Mouse (Mus musculus): ENCODE data around the gene Pawr. TPM values are rescaled to one million over a fixed set of nuclear protein-coding genes. Genes with fewer than 3 reads are reported as not detected.

Pawr gene
- polyA plus RNA-seq, 1 experiment from 2014 or later = 3.3 TPM

- H3K9me3 ChIP-seq = no peaks in the 10 kb centered on the region
- H3K27me3 ChIP-seq = no peaks in the 10 kb centered on the region
- H3K36me3 ChIP-seq = no peaks in the 10 kb centered on the region
- WGBS = 88% methylated on average over 10 of the region's 10 CpGs
- H3K27ac ChIP-seq = no peak overlapping the region
- ATAC-seq (ENCODE audit: insufficient number of reproducible peaks, low FRiP score, low TSS enrichment, low read depth) = no peak
- no peak overlapping the region for H3K4me2 ChIP-seq
- no peak overlapping the region for H3K4me3 ChIP-seq
- no peak overlapping the region for H3K9ac ChIP-seq
- H3K4me1 ChIP-seq = no peaks in the 10 kb centered on the region
Measured at GRCm38 (mm10) chr10:108380715-108381114, 48.8 kb downstream of the Pawr start.

GRCm38 (mm10) chr10:108384153-108384769 is 52.3 kb downstream of the Pawr start:
- Histone ChIP-seq H3K4me1 (no peaks in the 10 kb centered on the region), H3K4me3 (no peak overlapping the region), H3K4me2 (no peak overlapping the region), H3K27me3 (no peaks in the 10 kb centered on the region), H3K9ac (no peak overlapping the region), H3K27ac (no peak overlapping the region), H3K36me3 (no peaks in the 10 kb centered on the region), H3K9me3 (no peaks in the 10 kb centered on the region)
- ATAC-seq (ENCODE audit: insufficient number of reproducible peaks, low FRiP score, low TSS enrichment, low read depth) = no peak
- WGBS = 86% methylated on average over 9 of the region's 9 CpGs

GRCm38 (mm10) chr10:108385480-108385955 is 53.6 kb downstream of the Pawr start:
- no peak for ATAC-seq (ENCODE audit: insufficient number of reproducible peaks, low FRiP score, low TSS enrichment, low read depth)
- Histone ChIP-seq H3K9ac (no peak overlapping the region), H3K27me3 (no peaks in the 10 kb centered on the region), H3K4me1 (no peaks in the 10 kb centered on the region), H3K9me3 (no peaks in the 10 kb centered on the region), H3K4me3 (no peak overlapping the region), H3K27ac (no peak overlapping the region), H3K36me3 (no peaks in the 10 kb centered on the region), H3K4me2 (no peak overlapping the region)
- WGBS = 43% methylated on average over 5 of the region's 5 CpGs

- WGBS = 65% methylated on average over 8 of the region's 8 CpGs
- Histone ChIP-seq H3K27ac (no peak overlapping the region), H3K36me3 (no peaks in the 10 kb centered on the region)
Measured at GRCm38 (mm10) chr10:108388410-108388915, 56.5 kb downstream of the Pawr start.

GRCm38 (mm10) chr10:108389178-108389926 is 57.4 kb downstream of the Pawr start:
- Histone ChIP-seq H3K4me3 (no peak overlapping the region), H3K4me1 (no peaks in the 10 kb centered on the region), H3K4me2 (no peak overlapping the region), H3K27me3 (no peaks in the 10 kb centered on the region), H3K9me3 (no peaks in the 10 kb centered on the region), H3K27ac (no peak overlapping the region), H3K9ac (no peak overlapping the region), H3K36me3 (no peaks in the 10 kb centered on the region)
- no peak for ATAC-seq (ENCODE audit: insufficient number of reproducible peaks, low FRiP score, low TSS enrichment, low read depth)
- 44% methylated on average over 5 of the region's 5 CpGs for WGBS

More at GRCm38 (mm10) chr10:108388410-108388915, 56.5 kb downstream of the Pawr start:
- Histone ChIP-seq H3K4me3 (no peak overlapping the region), H3K9ac (no peak overlapping the region), H3K4me2 (no peak overlapping the region), H3K9me3 (no peaks in the 10 kb centered on the region), H3K27me3 (no peaks in the 10 kb centered on the region), H3K4me1 (no peaks in the 10 kb centered on the region)
- ATAC-seq (ENCODE audit: insufficient number of reproducible peaks, low FRiP score, low TSS enrichment, low read depth) = no peak

- Histone ChIP-seq H3K4me1 (no peaks in the 10 kb centered on the region), H3K9ac (no peak overlapping the region), H3K27ac (no peak overlapping the region), H3K36me3 (no peaks in the 10 kb centered on the region), H3K4me3 (no peak overlapping the region), H3K4me2 (no peak overlapping the region), H3K27me3 (no peaks in the 10 kb centered on the region), H3K9me3 (no peaks in the 10 kb centered on the region)
- 24% methylated on average over 4 of the region's 4 CpGs for WGBS
- no peak for ATAC-seq (ENCODE audit: insufficient number of reproducible peaks, low FRiP score, low TSS enrichment, low read depth)
Measured at GRCm38 (mm10) chr10:108389927-108390287, 58.0 kb downstream of the Pawr start.

GRCm38 (mm10) chr10:108391370-108391902 is 59.5 kb downstream of the Pawr start:
- no peak overlapping the region for H3K9ac ChIP-seq
- H3K27ac ChIP-seq = no peak overlapping the region
- no peak for ATAC-seq (ENCODE audit: insufficient number of reproducible peaks, low FRiP score, low TSS enrichment, low read depth)
- no peaks in the 10 kb centered on the region for H3K36me3 ChIP-seq
- WGBS = 73% methylated on average over 15 of the region's 15 CpGs
- H3K4me2 ChIP-seq = no peak overlapping the region
- no peaks in the 10 kb centered on the region for H3K4me1 ChIP-seq
- no peaks in the 10 kb centered on the region for H3K27me3 ChIP-seq
- no peak overlapping the region for H3K4me3 ChIP-seq
- H3K9me3 ChIP-seq = no peaks in the 10 kb centered on the region

GRCm38 (mm10) chr10:108392151-108392550 is 60.2 kb downstream of the Pawr start:
- Histone ChIP-seq H3K4me3 (no peak overlapping the region), H3K36me3 (no peaks in the 10 kb centered on the region), H3K4me2 (no peak overlapping the region), H3K4me1 (no peaks in the 10 kb centered on the region), H3K9ac (no peak overlapping the region), H3K27ac (no peak overlapping the region), H3K27me3 (no peaks in the 10 kb centered on the region), H3K9me3 (no peaks in the 10 kb centered on the region)
- no peak for ATAC-seq (ENCODE audit: insufficient number of reproducible peaks, low FRiP score, low TSS enrichment, low read depth)
- 93% methylated on average over 10 of the region's 10 CpGs for WGBS

- Histone ChIP-seq H3K9ac (no peak overlapping the region), H3K4me1 (no peaks in the 10 kb centered on the region), H3K4me3 (no peak overlapping the region), H3K27ac (no peak overlapping the region), H3K4me2 (no peak overlapping the region), H3K27me3 (no peaks in the 10 kb centered on the region), H3K9me3 (no peaks in the 10 kb centered on the region), H3K36me3 (no peaks in the 10 kb centered on the region)
- WGBS = 39% methylated on average over 4 of the region's 4 CpGs
- ATAC-seq (ENCODE audit: insufficient number of reproducible peaks, low FRiP score, low TSS enrichment, low read depth) = no peak
Measured at GRCm38 (mm10) chr10:108394306-108394705, 62.4 kb downstream of the Pawr start.

- H3K4me1 ChIP-seq = no peaks in the 10 kb centered on the region
- H3K4me2 ChIP-seq = no peak overlapping the region
- no peaks in the 10 kb centered on the region for H3K27me3 ChIP-seq
- no peak overlapping the region for H3K9ac ChIP-seq
- no peaks in the 10 kb centered on the region for H3K36me3 ChIP-seq
- H3K9me3 ChIP-seq = no peaks in the 10 kb centered on the region
- no peak overlapping the region for H3K27ac ChIP-seq
- ATAC-seq (ENCODE audit: insufficient number of reproducible peaks, low FRiP score, low TSS enrichment, low read depth) = no peak
- no peak overlapping the region for H3K4me3 ChIP-seq
- WGBS = 86% methylated on average over 12 of the region's 12 CpGs
Measured at GRCm38 (mm10) chr10:108395229-108395628, 63.3 kb downstream of the Pawr start.

- WGBS = 85% methylated on average over 14 of the region's 14 CpGs
- H3K36me3 ChIP-seq = no peaks in the 10 kb centered on the region
- no peak overlapping the region for H3K9ac ChIP-seq
- no peaks in the 10 kb centered on the region for H3K27me3 ChIP-seq
- no peak overlapping the region for H3K4me2 ChIP-seq
- H3K4me1 ChIP-seq = no peaks in the 10 kb centered on the region
- no peak overlapping the region for H3K27ac ChIP-seq
- H3K9me3 ChIP-seq = no peaks in the 10 kb centered on the region
- ATAC-seq (ENCODE audit: insufficient number of reproducible peaks, low FRiP score, low TSS enrichment, low read depth) = no peak
- no peak overlapping the region for H3K4me3 ChIP-seq
Measured at GRCm38 (mm10) chr10:108395647-108396046, 63.7 kb downstream of the Pawr start.

GRCm38 (mm10) chr10:108402751-108403150 is 70.8 kb downstream of the Pawr start:
- ATAC-seq (ENCODE audit: insufficient number of reproducible peaks, low FRiP score, low TSS enrichment, low read depth) = no peak
- Histone ChIP-seq H3K9me3 (no peaks in the 10 kb centered on the region), H3K36me3 (no peaks in the 10 kb centered on the region), H3K4me3 (no peak overlapping the region), H3K4me1 (0 out of 2 replicates have a peak, but pooled peaks cover 2% of the 10 kb centered on the region), H3K27me3 (no peaks in the 10 kb centered on the region), H3K4me2 (no peak overlapping the region), H3K27ac (no peak overlapping the region), H3K9ac (no peak overlapping the region)
- 70% methylated on average over 4 of the region's 4 CpGs for WGBS
